Mouse (Mus musculus): ENCODE data around the gene Scn10a. TPM values are rescaled to one million over a fixed set of nuclear protein-coding genes. Genes with fewer than 3 reads are reported as not detected.

Scn10a gene
- total and polyA plus RNA-seq, 3 experiments: not detected

- no peaks in the 10 kb centered on the region for H3K9me3 ChIP-seq (replicated peaks; ENCODE audit: low read length)
- H3K27me3 ChIP-seq (replicated peaks): no peaks in the 10 kb centered on the region
- no peak overlapping the region for H3K4me3 ChIP-seq (replicated peaks in 1 of 3; ENCODE audit: low read depth in 2 of 3, low read length in 2 of 3, poor library complexity in 1 of 3)
- no peak overlapping the region for H3K27ac ChIP-seq (ENCODE audit: insufficient read depth, low read depth)
- no peaks in the 10 kb centered on the region for H3K79me2 ChIP-seq (replicated peaks; ENCODE audit: control insufficient read depth, extremely low read depth, insufficient read depth, poor library complexity, severe bottlenecking)
- TF ChIP-seq ZNF384 (IDR thresholded peaks at IDR 0.05; ENCODE audit: low read depth, low read length): no peak
- TF ChIP-seq CTCF (conservative IDR thresholded peaks at IDR 0.05 in 1 of 2, IDR thresholded peaks at IDR 0.05 in 1 of 2; ENCODE audit: low read depth in 2 of 2, low read length in 2 of 2): no peak
- TF ChIP-seq PAX5 (IDR thresholded peaks at IDR 0.05; ENCODE audit: low read length): no peak
- TF ChIP-seq POLR2AphosphoS2 (IDR thresholded peaks at IDR 0.05; ENCODE audit: low read depth, low read length): no peak
- no peak for TF ChIP-seq RCOR1 (conservative IDR thresholded peaks at IDR 0.05; ENCODE audit: low read depth, low read length)
- TF ChIP-seq MEF2A (IDR thresholded peaks at IDR 0.05; ENCODE audit: borderline replicate concordance, low read depth, low read length): no peak
- no peak for TF ChIP-seq JUND (conservative IDR thresholded peaks at IDR 0.05; ENCODE audit: low read depth, low read length)
- no peak for TF ChIP-seq NRF1 (IDR thresholded peaks at IDR 0.05; ENCODE audit: low read depth, low read length)
- TF ChIP-seq CHD1 (IDR thresholded peaks at IDR 0.05; ENCODE audit: low read depth, low read length): no peak
- no peak for TF ChIP-seq NELFE (IDR thresholded peaks at IDR 0.05; ENCODE audit: low read depth, low read length)
- TF ChIP-seq ZMIZ1 (IDR thresholded peaks at IDR 0.05; ENCODE audit: low read depth, low read length): no peak
- TF ChIP-seq E2F4 (IDR thresholded peaks at IDR 0.05; ENCODE audit: insufficient replicate concordance, low read depth, low read length): no peak
- no peak for TF ChIP-seq IRF4 (IDR thresholded peaks at IDR 0.05; ENCODE audit: low read depth, low read length)
- no peak for TF ChIP-seq TCF12 (IDR thresholded peaks at IDR 0.05; ENCODE audit: low read depth, low read length)
- no peak for TF ChIP-seq BHLHE40 (IDR thresholded peaks at IDR 0.05; ENCODE audit: low read depth, low read length)
- TF ChIP-seq EP300 (IDR thresholded peaks at IDR 0.05; ENCODE audit: low read length): no peak
- TF ChIP-seq MXI1 (IDR thresholded peaks at IDR 0.05; ENCODE audit: low read depth, low read length): no peak
- no peak for TF ChIP-seq USF2 (conservative IDR thresholded peaks at IDR 0.05; ENCODE audit: low read depth, low read length)
- TF ChIP-seq ZC3H11A (IDR thresholded peaks at IDR 0.05; ENCODE audit: low read depth, low read length): no peak
- in situ Hi-C loops (cut with MboI; ENCODE audit: low pct_ligation_motif_present, low pct_unique_long_range_greater_than_20kb, low sequenced_read_pairs) (no loop called here), dilution Hi-C loops (cut with MboI; ENCODE audit: extremely low pct_ligation_motif_present, extremely low pct_unique_long_range_greater_than_20kb, low sequenced_read_pairs) (no loop called here)
- no peak overlapping the region for H3K4me2 ChIP-seq (ENCODE audit: insufficient read depth, low read depth, poor library complexity, severe bottlenecking)
- H3K4me1 ChIP-seq (ENCODE audit: control insufficient read depth in 1 of 2, insufficient read depth in 2 of 2): peaks cover 6 to 20% of the 10 kb centered on the region in 2 experiments; a peak in 3 of 4 replicates
- H3K36me3 ChIP-seq (replicated peaks in 1 of 2; ENCODE audit: control insufficient read depth in 1 of 2, insufficient read depth in 1 of 2, low read length in 1 of 2): peaks cover 7 to 50% of the 10 kb centered on the region in 2 experiments
- no peak for DNase-seq (ENCODE audit: extremely low read depth)
- no peak overlapping the region for H3K9ac ChIP-seq (ENCODE audit: insufficient read depth, low read depth)
Observed at GRCm38 (mm10) chr9:119561746-119562145, 157.4 kb downstream of the Scn10a start.

GRCm38 (mm10) chr9:119559537-119560276 is 159.4 kb downstream of the Scn10a start:
- dilution Hi-C loops (cut with MboI; ENCODE audit: extremely low pct_ligation_motif_present, extremely low pct_unique_long_range_greater_than_20kb, low sequenced_read_pairs): no loop called here
- no peak for DNase-seq (ENCODE audit: extremely low read depth)
- Histone ChIP-seq H3K4me2 (ENCODE audit: insufficient read depth, low read depth, poor library complexity, severe bottlenecking) (no peak overlapping the region), H3K79me2 (replicated peaks; ENCODE audit: control insufficient read depth, extremely low read depth, insufficient read depth, poor library complexity, severe bottlenecking) (no peaks in the 10 kb centered on the region), H3K4me3 (replicated peaks in 1 of 3; ENCODE audit: low read depth in 2 of 3, low read length in 2 of 3, poor library complexity in 1 of 3) (no peak overlapping the region), H3K27me3 (replicated peaks) (no peaks in the 10 kb centered on the region), H3K9ac (ENCODE audit: insufficient read depth, low read depth) (no peak overlapping the region), H3K9me3 (replicated peaks; ENCODE audit: low read length) (no peaks in the 10 kb centered on the region), H3K27ac (ENCODE audit: insufficient read depth, low read depth) (no peak overlapping the region), H3K4me1 (ENCODE audit: control insufficient read depth in 1 of 2, insufficient read depth in 2 of 2) (peaks cover 0 to 11% of the 10 kb centered on the region in 2 experiments; a peak in 2 of 4 replicates), H3K36me3 (replicated peaks in 1 of 2; ENCODE audit: control insufficient read depth in 1 of 2, insufficient read depth in 1 of 2, low read length in 1 of 2) (peaks cover 7 to 54% of the 10 kb centered on the region in 2 experiments)
- TF ChIP-seq ZNF384 (IDR thresholded peaks at IDR 0.05; ENCODE audit: low read depth, low read length) (no peak), MAFK (IDR thresholded peaks at IDR 0.05; ENCODE audit: insufficient replicate concordance, low read length) (peak; percentile 61; the same call in 1 of the 2 replicates)
- in situ Hi-C loops (cut with MboI; ENCODE audit: low pct_ligation_motif_present, low pct_unique_long_range_greater_than_20kb, low sequenced_read_pairs): no loop called here

Other genes starting within 250 kb of the Scn10a start
- 6.0 and 9.0 TPM in 2 replicates for gene Scn5a, start 140.3 kb downstream of the Scn10a start, total RNA-seq (2012; rRNA removed)
- gene Scn5a, start 140.3 kb downstream of the Scn10a start, total RNA-seq (2014; rRNA removed): 1.9 and 2.0 TPM in 2 replicates
- gene Scn5a, start 140.3 kb downstream of the Scn10a start, polyA plus RNA-seq (2012; ENCODE audit: insufficient read length, low read depth): 4.2 and 4.3 TPM in 2 replicates
- 0.04 and 0.13 TPM in 2 replicates for gene Scn11a, start 106.1 kb upstream of the Scn10a start, total RNA-seq (2012; rRNA removed)
- 0.13 and 0.23 TPM in 2 replicates for gene Scn11a, start 106.1 kb upstream of the Scn10a start, total RNA-seq (2014; rRNA removed)
- 0.54 and 0.63 TPM in 2 replicates for gene Scn11a, start 106.1 kb upstream of the Scn10a start, polyA plus RNA-seq (2012; ENCODE audit: insufficient read length, low read depth)
- gene Wdr48, start 175.6 kb upstream of the Scn10a start, total RNA-seq (2012; rRNA removed): 26.7 and 26.9 TPM in 2 replicates
- gene Wdr48, start 175.6 kb upstream of the Scn10a start, total RNA-seq (2014; rRNA removed): 31.0 and 32.3 TPM in 2 replicates
- gene Wdr48, start 175.6 kb upstream of the Scn10a start, polyA plus RNA-seq (2012; ENCODE audit: insufficient read length, low read depth): 31.6 and 32.0 TPM in 2 replicates
- gene Gorasp1, start 218.2 kb upstream of the Scn10a start, total RNA-seq (2012; rRNA removed): 10.9 and 12.6 TPM in 2 replicates
- 8.7 TPM in 2 replicates for gene Gorasp1, start 218.2 kb upstream of the Scn10a start, total RNA-seq (2014; rRNA removed)
- gene Gorasp1, start 218.2 kb upstream of the Scn10a start, polyA plus RNA-seq (2012; ENCODE audit: insufficient read length, low read depth): 8.6 and 9.2 TPM in 2 replicates
- 0.13 and 0.21 TPM in 2 replicates for gene Ttc21a, start 218.3 kb upstream of the Scn10a start, total RNA-seq (2012; rRNA removed)
- gene Ttc21a, start 218.3 kb upstream of the Scn10a start, total RNA-seq (2014; rRNA removed): 0.19 TPM in 1 of 2 replicates, not detected in the other
- gene Ttc21a, start 218.3 kb upstream of the Scn10a start, polyA plus RNA-seq (2012; ENCODE audit: insufficient read length, low read depth): 0.47 and 0.48 TPM in 2 replicates